Mouse (Mus musculus) kidney, adult 8-10 months (tissue): ENCODE results near the gene Pou5f2.
A peak's percentile ranks its signal among the peaks of the same experiment; 100 is the strongest.

ENCODE experiments used
- DNase-seq, 2 experiments: peaks; one replicate each; pipeline ENCODE4 v3.0.0; 2022

The Pou5f2 gene

GRCm38 (mm10) chr13:78024683-78025294 lies at the start of gene Pou5f2:
Gene Pou5f2 (plus strand): TSS chr13:78024902.
- no peak for DNase-seq

GRCm38 (mm10) chr13:77976248-77976647 lies 48.5 kb upstream of the Pou5f2 start:
- DNase-seq, result no peak

GRCm38 (mm10) chr13:77977121-77977520 lies 47.6 kb upstream of the Pou5f2 start:
- no peak for DNase-seq

- DNase-seq, result peak; percentile 6 to 21
Observed at GRCm38 (mm10) chr13:77982105-77982851, 42.4 kb upstream of the Pou5f2 start.

GRCm38 (mm10) chr13:77982852-77983202 lies 41.9 kb upstream of the Pou5f2 start:
- DNase-seq, result no peak

GRCm38 (mm10) chr13:77991189-77991886 lies 33.4 kb upstream of the Pou5f2 start:
- no peak for DNase-seq

- no peak for DNase-seq
Observed at GRCm38 (mm10) chr13:78004649-78005048, 20.1 kb upstream of the Pou5f2 start.

GRCm38 (mm10) chr13:78005344-78005743 lies 19.4 kb upstream of the Pou5f2 start:
- no peak for DNase-seq

GRCm38 (mm10) chr13:78010176-78010575 lies 14.5 kb upstream of the Pou5f2 start:
- no peak for DNase-seq

GRCm38 (mm10) chr13:78032821-78033220 lies 8.1 kb downstream of the Pou5f2 start:
- DNase-seq, result no peak

GRCm38 (mm10) chr13:78037203-78037602 lies 12.5 kb downstream of the Pou5f2 start:
- no peak for DNase-seq

- DNase-seq, result no peak
Observed at GRCm38 (mm10) chr13:78043203-78043602, 18.5 kb downstream of the Pou5f2 start.

- DNase-seq, result no peak
Observed at GRCm38 (mm10) chr13:78045116-78045515, 20.4 kb downstream of the Pou5f2 start.
